Mouse (Mus musculus) bone marrow, adult 2 months (tissue): ENCODE data around the gene Exoc3l4.

Experiments
- CTCF ChIP-seq: fragments of 200-500 bp; IDR thresholded peaks from 2 replicates; pipeline ENCODE4 v1.5.1; 2011; ENCODE audit warnings: low read length, control low read depth; ENCODE audit not compliant: control insufficient read depth, insufficient read depth
- POLR2A ChIP-seq: fragments of 200-500 bp; IDR thresholded peaks from 2 replicates; pipeline ENCODE4 v1.6.1; 2011; ENCODE audit warnings: low read depth, mild to moderate bottlenecking, control low read depth, low read length, borderline replicate concordance; ENCODE audit not compliant: control insufficient read depth

DNA sequence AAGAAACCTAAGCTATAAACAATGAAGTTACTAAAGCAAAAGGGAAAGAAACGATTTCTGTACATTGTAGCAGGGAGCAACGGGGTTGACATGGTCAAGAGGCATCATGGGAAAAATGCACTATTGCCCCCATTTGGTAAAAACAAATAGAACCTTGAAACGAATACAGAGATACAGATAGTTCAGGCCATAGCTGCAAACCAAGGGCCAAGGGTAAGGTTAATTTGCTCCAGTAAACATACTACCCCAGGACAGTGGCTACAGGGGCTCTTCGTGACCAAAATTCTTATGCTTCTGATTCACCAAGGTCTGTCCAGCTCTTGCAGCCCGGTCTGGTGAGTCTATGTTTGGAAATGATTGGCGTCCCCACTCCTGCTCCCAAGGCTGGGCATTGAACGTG lies 46.8 kb downstream of the Exoc3l4 start:
- TF ChIP-seq POLR2A (no peak), CTCF (no peak)
